Mouse (Mus musculus) effector memory CD4-positive, alpha-beta T cell, adult 5 months (primary cell): ENCODE results near the gene Trmt2b. TPM values are rescaled to one million over a fixed set of nuclear protein-coding genes. Genes with fewer than 3 reads are reported as not detected.

Experiments used
- polyA plus RNA-seq: library from polyadenylated mRNA; unstranded; fragments of 100-300 nt; shearing (Covaris generic); gene quantifications from one replicate; pipeline ENCODE4 v1.2.1, GENCODE M21; 2017

Gene Trmt2b
- polyA plus RNA-seq = 20.3 TPM

GRCm38 (mm10) chrX:134276275-134277160, at the start of gene Trmt2b:
Trmt2b (minus strand) TSS chrX:134276984.

GRCm38 (mm10) chrX:134307534-134308274, 30.9 kb upstream of the Trmt2b start, which contains the start of gene Cenpi:
Cenpi (plus strand) TSS chrX:134308084.

GRCm38 (mm10) chrX:134221856-134222255, 54.9 kb downstream of the Trmt2b start, which contains the start of gene Nox1:
Nox1 (minus strand) TSS chrX:134221956.

GRCm38 (mm10) chrX:134187201-134187600, 89.6 kb downstream of the Trmt2b start, which contains the start of gene Arl13a:
Arl13a (plus strand) TSS chrX:134187501.

Other genes with a start within 250 kb of the Trmt2b start
- 40.0 TPM for gene Cstf2, start 217.8 kb downstream of the Trmt2b start, polyA plus RNA-seq
- gene Xkrx, start 114.9 kb downstream of the Trmt2b start, polyA plus RNA-seq = not detected
- gene Arl13a, start 89.5 kb downstream of the Trmt2b start, polyA plus RNA-seq = not detected
- gene Nox1, start 55.0 kb downstream of the Trmt2b start, polyA plus RNA-seq = not detected
- gene Tmem35a, start 18.2 kb upstream of the Trmt2b start, polyA plus RNA-seq = not detected
- 0.94 TPM for gene Cenpi, start 31.1 kb upstream of the Trmt2b start, polyA plus RNA-seq
- gene Drp2, start 127.6 kb upstream of the Trmt2b start, polyA plus RNA-seq = not detected
- not detected for gene Taf7l, start 199.5 kb upstream of the Trmt2b start, polyA plus RNA-seq